Mouse (Mus musculus): ENCODE results near the gene Sdk1.

DNA sequence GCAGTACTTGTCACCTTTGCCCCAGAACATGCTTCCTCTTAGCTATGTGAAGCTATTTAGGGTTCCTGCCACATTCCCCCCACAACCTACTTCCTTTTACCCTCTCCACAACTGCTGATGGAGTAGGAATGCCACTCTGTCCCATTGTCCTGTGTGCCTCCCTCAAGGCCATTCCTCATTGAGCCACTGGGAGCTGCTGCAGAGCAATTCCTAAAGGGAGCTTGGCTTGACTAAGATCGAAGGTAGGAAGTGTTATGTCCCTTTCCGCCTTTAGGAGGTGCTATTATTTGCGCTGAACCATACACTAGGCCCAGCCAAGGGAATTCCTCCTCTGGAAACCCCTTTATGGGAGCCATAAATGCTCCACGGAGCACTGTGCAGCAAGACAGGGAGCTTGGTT lies 743.0 kb downstream of the Sdk1 start:
- TF ChIP-seq POLR2A (IDR thresholded peaks at IDR 0.05; ENCODE audit: borderline replicate concordance, low read depth, low read length): no peak
- TF ChIP-seq CTCF (IDR thresholded peaks at IDR 0.05; ENCODE audit: low read depth, low read length): no peak

Measured in bone marrow macrophage, adult 2 months (primary cell).